Mouse (Mus musculus): ENCODE data around the gene Rdh9.

- no peak for TF ChIP-seq POLR2A (IDR thresholded peaks at IDR 0.05; ENCODE audit: low read depth, low read length)
- TF ChIP-seq CTCF (IDR thresholded peaks at IDR 0.05; ENCODE audit: extremely low read depth, insufficient read length, insufficient replicate concordance, low read depth, low read length): peak; percentile 66; the same call in 1 of the 2 replicates
Observed at GRCm38 (mm10) chr10:127734434-127734833, 41.8 kb upstream of the Rdh9 start.
